Mouse (Mus musculus) urinary bladder, adult 2 months (tissue): ENCODE results near the gene Ppp1r11. TPM values are rescaled to one million over a fixed set of nuclear protein-coding genes. Genes with fewer than 3 reads are reported as not detected.
A peak's percentile ranks its signal among the peaks of the same experiment; 100 is the strongest.

ENCODE experiments used
- DNase-seq: peaks from one replicate; pipeline ENCODE4 v3.0.0; 2022; ENCODE audit warnings: low spot score
- polyA plus RNA-seq: library from polyadenylated mRNA; depleted of rRNA; stranded (reverse); fragments of >200 nt; gene quantifications from 2 replicates; pipeline ENCODE4 v1.2.3, GENCODE M21; 2012; rRNA removed

The Ppp1r11 gene
- polyA plus RNA-seq, 1 experiment: 122 TPM

DNA sequence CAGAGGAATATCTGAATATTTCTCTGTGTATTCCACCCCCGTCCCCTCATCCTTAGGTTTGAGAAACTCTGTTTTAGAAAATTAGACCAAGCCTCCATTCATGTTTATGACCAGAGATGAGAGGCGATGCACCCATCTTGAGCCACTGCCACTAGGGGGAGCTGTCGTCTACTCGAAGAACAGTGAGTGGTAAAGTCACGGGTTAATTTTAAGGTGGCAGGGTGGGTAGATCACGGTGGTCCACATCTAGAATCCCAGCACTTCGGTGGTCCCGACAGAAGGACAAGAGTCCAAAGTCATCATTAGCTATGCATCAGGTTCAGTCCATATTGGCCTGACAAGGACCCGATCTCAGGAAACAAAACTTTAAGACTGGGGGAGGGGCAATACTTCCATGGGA, 36.5 kb downstream of the Ppp1r11 start:
- DNase-seq: peak; percentile 29

- DNase-seq: no peak
These were observed 37.4 kb downstream of the Ppp1r11 start for GRCm38 (mm10) chr17:36914108-36914507.

- DNase-seq: no peak
These were observed 39.5 kb downstream of the Ppp1r11 start for GRCm38 (mm10) chr17:36912031-36912430.

GRCm38 (mm10) chr17:36909802-36910201, 41.7 kb downstream of the Ppp1r11 start:
- no peak for DNase-seq

DNA sequence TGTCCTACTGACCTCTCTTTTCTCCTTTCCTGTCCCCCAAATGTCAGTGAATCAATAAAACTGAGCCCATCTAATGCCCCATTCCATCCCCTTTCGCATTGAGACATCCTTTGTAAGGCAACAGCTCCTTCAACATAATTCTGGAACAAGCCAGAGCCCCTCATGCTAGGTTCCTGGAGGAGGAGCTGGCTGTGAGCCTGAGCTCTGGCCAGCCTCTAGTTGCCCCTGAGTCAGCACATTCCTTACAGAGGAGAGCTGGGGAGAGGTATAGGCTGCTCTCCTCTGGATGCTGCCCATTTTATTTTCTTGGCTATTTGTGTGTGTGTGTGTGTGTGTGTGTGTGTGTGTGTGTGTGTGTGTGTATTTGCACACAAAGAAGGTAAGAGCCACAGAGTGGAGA, 43.3 kb downstream of the Ppp1r11 start:
- no peak for DNase-seq

DNA sequence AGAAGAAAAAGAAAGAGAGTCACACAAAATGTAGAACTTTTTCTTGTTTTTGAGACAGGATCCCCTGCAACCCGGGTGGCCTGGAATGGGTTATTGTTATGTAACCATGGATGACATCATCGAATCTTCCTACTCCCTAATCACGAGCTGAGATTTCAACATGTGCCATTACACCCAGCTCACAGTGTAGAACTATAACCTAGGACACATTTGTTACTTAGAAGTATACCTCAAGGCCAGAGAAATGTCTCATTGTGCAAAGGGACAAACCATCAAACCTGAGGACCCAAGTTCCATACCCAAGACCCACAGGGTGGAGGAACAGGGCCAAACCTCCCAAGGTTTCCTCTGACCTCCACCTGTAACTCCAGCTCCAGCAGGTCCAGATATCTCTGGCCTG, 47.9 kb downstream of the Ppp1r11 start:
- DNase-seq: no peak

DNA sequence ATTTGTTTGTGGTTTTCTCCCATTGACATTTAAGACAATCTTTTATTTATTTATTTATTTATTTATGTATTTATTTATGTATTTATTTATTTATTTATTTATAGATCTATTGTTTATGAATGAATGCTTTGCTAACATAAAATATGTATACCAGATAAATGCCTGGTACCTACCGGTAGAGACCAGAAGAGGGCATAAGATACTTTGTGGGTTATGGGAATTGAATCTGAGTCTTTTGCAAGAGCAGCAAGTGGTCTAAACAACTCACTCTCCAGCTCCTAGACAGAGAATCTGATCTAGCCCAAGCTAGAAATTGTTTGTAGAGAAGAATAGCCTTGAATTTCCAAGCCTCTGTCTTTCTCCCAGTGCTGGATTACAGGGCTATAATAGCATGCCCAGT, 50.9 kb downstream of the Ppp1r11 start:
- DNase-seq: no peak

GRCm38 (mm10) chr17:36900001-36900400, 51.5 kb downstream of the Ppp1r11 start:
- DNase-seq: no peak

DNA sequence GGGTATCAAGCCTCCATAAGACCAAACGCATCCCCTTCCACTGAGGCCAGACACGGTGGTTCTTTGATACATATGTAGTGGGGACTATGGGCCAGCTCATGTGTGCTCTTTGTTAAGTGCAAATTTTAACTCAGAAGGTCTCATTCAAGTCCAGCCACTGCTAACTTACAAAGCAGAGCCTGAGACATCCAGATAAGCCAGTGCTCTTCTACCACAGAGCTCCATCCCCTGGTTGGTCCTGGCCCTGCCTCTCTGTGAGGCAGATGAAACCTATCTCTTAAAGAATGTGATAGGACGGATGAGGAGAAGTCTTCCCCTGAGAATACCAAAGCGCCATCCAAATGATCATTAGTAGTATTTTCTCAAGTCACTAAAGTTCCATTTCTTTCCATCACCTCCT, 52.2 kb downstream of the Ppp1r11 start:
- DNase-seq: no peak

Other genes starting within 250 kb of the Ppp1r11 start
- not detected in 2 replicates for gene H2-M10.5, start 178.8 kb downstream of the Ppp1r11 start, polyA plus RNA-seq
- not detected in 2 replicates for gene H2-M10.6, start 139.6 kb downstream of the Ppp1r11 start, polyA plus RNA-seq
- 39.4 and 47.1 TPM in 2 replicates for gene Trim26, start 114.6 kb downstream of the Ppp1r11 start, polyA plus RNA-seq
- 0.03 TPM in 1 of 2 replicates, not detected in the other for gene Trim15, start 84.5 kb downstream of the Ppp1r11 start, polyA plus RNA-seq
- 0.07 TPM in 2 replicates for gene Trim10, start 82.2 kb downstream of the Ppp1r11 start, polyA plus RNA-seq
- gene Trim40, start 61.6 kb downstream of the Ppp1r11 start, polyA plus RNA-seq: 0.15 and 0.41 TPM in 2 replicates
- gene Trim31, start 53.6 kb downstream of the Ppp1r11 start, polyA plus RNA-seq: not detected in 2 replicates
- 8.9 and 11.0 TPM in 2 replicates for gene Rnf39, start 8.8 kb downstream of the Ppp1r11 start, polyA plus RNA-seq
- 38.3 and 39.6 TPM in 2 replicates for gene Znrd1, start 6.8 kb upstream of the Ppp1r11 start, polyA plus RNA-seq
- gene Znrd1as, start 6.9 kb upstream of the Ppp1r11 start, polyA plus RNA-seq: 15.9 and 17.0 TPM in 2 replicates
- gene 2410137M14Rik, start 29.5 kb upstream of the Ppp1r11 start, polyA plus RNA-seq: 0.30 and 0.56 TPM in 2 replicates
- 3.0 and 3.8 TPM in 2 replicates for gene H2-M5, start 37.8 kb upstream of the Ppp1r11 start, polyA plus RNA-seq
- gene Zfp57, start 49.4 kb upstream of the Ppp1r11 start, polyA plus RNA-seq: 22.6 and 32.3 TPM in 2 replicates
- gene Mog, start 71.7 kb upstream of the Ppp1r11 start, polyA plus RNA-seq: 0.11 and 0.18 TPM in 2 replicates
- 72.1 and 81.4 TPM in 2 replicates for gene Gabbr1, start 94.2 kb upstream of the Ppp1r11 start, polyA plus RNA-seq
- gene Olfr90, start 136.8 kb upstream of the Ppp1r11 start, polyA plus RNA-seq: not detected in 2 replicates
- gene Olfr91, start 146.5 kb upstream of the Ppp1r11 start, polyA plus RNA-seq: not detected in 2 replicates
- not detected in 2 replicates for gene Olfr92, start 168.3 kb upstream of the Ppp1r11 start, polyA plus RNA-seq
- not detected in 2 replicates for gene Olfr93, start 209.8 kb upstream of the Ppp1r11 start, polyA plus RNA-seq
- 0.52 and 1.0 TPM in 2 replicates for gene Ubd, start 242.2 kb upstream of the Ppp1r11 start, polyA plus RNA-seq
- not detected in 2 replicates for gene Olfr94, start 249.3 kb upstream of the Ppp1r11 start, polyA plus RNA-seq